Mouse (Mus musculus) lung, postnatal 4 days (tissue): ENCODE data around the gene Nxnl2.

Source experiments
- DNase-seq, 2 experiments: peaks; one replicate each; pipeline ENCODE4 v3.0.0; 2021

Gene Nxnl2

GRCm38 (mm10) chr13:51170691-51171680 lies at the start of gene Nxnl2:
TSS of gene Nxnl2 (plus strand) at chr13:51171022.
- peak; percentile 73 to 77 for DNase-seq

GRCm38 (mm10) chr13:51121966-51122365 lies 48.9 kb upstream of the Nxnl2 start:
- DNase-seq: no peak

- DNase-seq: no peak
Measured at GRCm38 (mm10) chr13:51122771-51123170, 48.1 kb upstream of the Nxnl2 start.

GRCm38 (mm10) chr13:51125357-51125756 lies 45.5 kb upstream of the Nxnl2 start:
- no peak for DNase-seq

GRCm38 (mm10) chr13:51127906-51128305 lies 42.9 kb upstream of the Nxnl2 start:
- DNase-seq: no peak

GRCm38 (mm10) chr13:51128417-51128816 lies 42.4 kb upstream of the Nxnl2 start:
- DNase-seq: peak in 1 of 2 experiments; percentile 35

- DNase-seq: no peak
Measured at GRCm38 (mm10) chr13:51131179-51131578, 39.6 kb upstream of the Nxnl2 start.

GRCm38 (mm10) chr13:51136315-51136714 lies 34.5 kb upstream of the Nxnl2 start:
- no peak for DNase-seq

- no peak for DNase-seq
Measured at GRCm38 (mm10) chr13:51136996-51137701, 33.7 kb upstream of the Nxnl2 start.

GRCm38 (mm10) chr13:51137702-51138031 lies 33.2 kb upstream of the Nxnl2 start:
- DNase-seq: no peak

- DNase-seq: no peak
Measured at GRCm38 (mm10) chr13:51147106-51147505, 23.7 kb upstream of the Nxnl2 start.

- no peak for DNase-seq
Measured at GRCm38 (mm10) chr13:51152966-51153669, 17.7 kb upstream of the Nxnl2 start.

GRCm38 (mm10) chr13:51153670-51154030 lies 17.2 kb upstream of the Nxnl2 start:
- no peak for DNase-seq

GRCm38 (mm10) chr13:51155178-51156013 lies 15.4 kb upstream of the Nxnl2 start:
- DNase-seq: peak; percentile 49 to 77

GRCm38 (mm10) chr13:51156014-51156386 lies 14.8 kb upstream of the Nxnl2 start:
- no peak for DNase-seq

GRCm38 (mm10) chr13:51157291-51157690 lies 13.5 kb upstream of the Nxnl2 start:
- no peak for DNase-seq

- no peak for DNase-seq
Measured at GRCm38 (mm10) chr13:51161672-51162071, 9.2 kb upstream of the Nxnl2 start.

- no peak for DNase-seq
Measured at GRCm38 (mm10) chr13:51162246-51162645, 8.6 kb upstream of the Nxnl2 start.

GRCm38 (mm10) chr13:51166711-51167110 lies 4.1 kb upstream of the Nxnl2 start:
- DNase-seq: no peak

- peak in 1 of 2 experiments; percentile 37 for DNase-seq
Measured at GRCm38 (mm10) chr13:51170215-51170614, 607 bp upstream of the Nxnl2 start.

GRCm38 (mm10) chr13:51172601-51173000 lies 1.8 kb downstream of the Nxnl2 start:
- DNase-seq: no peak

GRCm38 (mm10) chr13:51178932-51179331 lies 8.1 kb downstream of the Nxnl2 start:
- DNase-seq: no peak
